ENCODE assay signal across 7 mouse cellular contexts in genomic region chr1:121567521-121568489, GRCm38 (mm10). TPM values are rescaled to one million over a fixed set of nuclear protein-coding genes. Genes with fewer than 3 reads are reported as not detected.
DNase-seq lines count a peak whose midpoint lies in the region; ATAC-seq lines count a peak whose summit lies in the region.

Ddx18 (minus strand) TSS chr1:121567989.

- H3K27me3 ChIP-seq in embryonic facial prominence, embryonic 12.5 days = no peaks in the 10 kb centered on the region
- H3K27me3 ChIP-seq in limb, embryonic 11.5 days (ENCODE audit: control insufficient read depth, insufficient read depth, low read length) = no peaks in the 10 kb centered on the region
- no peaks in the 10 kb centered on the region for H3K27me3 ChIP-seq in midbrain, embryonic 14.5 days (ENCODE audit: control insufficient read depth, insufficient read depth, low read length)

- WGBS in embryonic facial prominence, embryonic 12.5 days = 6% methylated on average over 53 of the region's 53 CpGs
- WGBS in limb, embryonic 11.5 days = 6% methylated on average over 53 of the region's 53 CpGs
- 6% methylated on average over 53 of the region's 53 CpGs for WGBS in midbrain, embryonic 14.5 days

- peak within 1 kb of the TSS; percentile 55; the same call in 1 of the 2 replicates for H3K27ac ChIP-seq in embryonic facial prominence, embryonic 12.5 days
- H3K27ac ChIP-seq in limb, embryonic 11.5 days (replicated peaks; ENCODE audit: low read depth, low read length) = no peak within 1 kb of the TSS
- peak within 1 kb of the TSS; percentile 37; the same call in 1 of the 2 replicates for H3K27ac ChIP-seq in midbrain, embryonic 14.5 days (replicated peaks; ENCODE audit: low read depth, low read length)

- peak within 1 kb of the TSS; percentile 73 for H3K9ac ChIP-seq in embryonic facial prominence, embryonic 12.5 days
- H3K9ac ChIP-seq in limb, embryonic 11.5 days (ENCODE audit: low read length) = peak within 1 kb of the TSS; percentile 39
- peak within 1 kb of the TSS; percentile 52 for H3K9ac ChIP-seq in midbrain, embryonic 14.5 days (replicated peaks; ENCODE audit: low read length)

- peak within 1 kb of the TSS; percentile 75 for H3K4me2 ChIP-seq in embryonic facial prominence, embryonic 12.5 days (replicated peaks)
- H3K4me2 ChIP-seq in limb, embryonic 11.5 days (ENCODE audit: low read depth, severe bottlenecking) = peak within 1 kb of the TSS; percentile 68
- H3K4me2 ChIP-seq in midbrain, embryonic 14.5 days (ENCODE audit: low read length) = peak within 1 kb of the TSS; percentile 59

- peak; percentile 99 for DNase-seq in adrenal gland, postnatal 25 days
- peak; percentile 99 for DNase-seq in heart, adult 11 months
- peak; percentile 96 for DNase-seq in kidney, adult 18-20 months
- peak; percentile 99 for DNase-seq in limb, embryonic 11.5 days (ENCODE audit: low spot score)
- peak; percentile 99 for DNase-seq in midbrain, embryonic 14.5 days
- DNase-seq in spleen, adult 18-20 months = peak; percentile 87 to 97

- ATAC-seq in embryonic facial prominence, embryonic 12.5 days (ENCODE audit: insufficient number of reproducible peaks, insufficient read depth, low FRiP score, low TSS enrichment) = peak; percentile 91
- peak; percentile 98 for ATAC-seq in limb, embryonic 11.5 days (ENCODE audit: insufficient number of reproducible peaks, low FRiP score, low TSS enrichment, low read depth)
- peak; percentile 99 for ATAC-seq in midbrain, embryonic 14.5 days (ENCODE audit: low FRiP score, low TSS enrichment)

- 0 out of 2 replicates have a peak, but pooled peaks cover 5% of the 10 kb centered on the region for H3K4me1 ChIP-seq in embryonic facial prominence, embryonic 12.5 days
- H3K4me1 ChIP-seq in limb, embryonic 11.5 days (ENCODE audit: control insufficient read depth, insufficient read depth, low read length) = no peaks in the 10 kb centered on the region
- H3K4me1 ChIP-seq in midbrain, embryonic 14.5 days (ENCODE audit: control insufficient read depth, insufficient read depth, low read length) = peaks cover 7% of the 10 kb centered on the region; the same call in 1 of the 2 replicates

- peaks cover 23% of the 10 kb centered on the region for H3K36me3 ChIP-seq in embryonic facial prominence, embryonic 12.5 days
- H3K36me3 ChIP-seq in limb, embryonic 11.5 days (ENCODE audit: control insufficient read depth, insufficient read depth, low read length) = peaks cover 6% of the 10 kb centered on the region
- peaks cover 25% of the 10 kb centered on the region for H3K36me3 ChIP-seq in midbrain, embryonic 14.5 days (ENCODE audit: control insufficient read depth, insufficient read depth, low read length)

- H3K9me3 ChIP-seq in embryonic facial prominence, embryonic 12.5 days = no peaks in the 10 kb centered on the region
- H3K9me3 ChIP-seq in limb, embryonic 11.5 days (ENCODE audit: control insufficient read depth, low read length) = no peaks in the 10 kb centered on the region
- no peaks in the 10 kb centered on the region for H3K9me3 ChIP-seq in midbrain, embryonic 14.5 days (ENCODE audit: control insufficient read depth, low read length)

- H3K4me3 ChIP-seq in embryonic facial prominence, embryonic 12.5 days = peak within 1 kb of the TSS; percentile 76
- H3K4me3 ChIP-seq in limb, embryonic 11.5 days (ENCODE audit: low read depth, low read length) = peak within 1 kb of the TSS; percentile 60
- H3K4me3 ChIP-seq in midbrain, embryonic 14.5 days (replicated peaks; ENCODE audit: low read depth, low read length) = peak within 1 kb of the TSS; percentile 68

RNA-seq across cellular contexts. Expression of gene Ddx18, which starts in this region (rescaled TPM):
- 40.5 and 53.4 TPM in 2 replicates for total RNA-seq in adrenal gland, postnatal 25 days (2021)
- 81.8 and 83.4 TPM in 2 replicates for polyA plus RNA-seq in embryonic facial prominence, embryonic 12.5 days (2016; fragmentation: Nextera tagmentation; extraction: Ambion mirVana)
- polyA plus RNA-seq in limb, embryonic 11.5 days (2014; fragmentation: Nextera tagmentation; extraction: Ambion mirVana) = 80.5 and 90.2 TPM in 2 replicates
- 41.5 and 43.2 TPM in 2 replicates for polyA plus RNA-seq in midbrain, embryonic 14.5 days (2014; fragmentation: Nextera tagmentation; extraction: Ambion mirVana)
